Mouse (Mus musculus) frontal cortex, adult 2 months (tissue): ENCODE results near the gene Nmnat3. TPM values are rescaled to one million over a fixed set of nuclear protein-coding genes. Genes with fewer than 3 reads are reported as not detected.

ENCODE experiments used
- DNase-seq, 2 experiments: peaks; one replicate each; pipeline ENCODE4 v3.0.0; 2022; ENCODE audit warnings: low spot score in 1 of 2; ENCODE audit errors: extremely low spot score in 1 of 2
- polyA plus RNA-seq: library from polyadenylated mRNA; depleted of rRNA; stranded (reverse); fragments of >200 nt; gene quantifications from 2 replicates; pipeline ENCODE4 v1.2.3, GENCODE M21; 2012

Gene Nmnat3
- polyA plus RNA-seq, 1 experiment, result 3.3 TPM

- no peak for DNase-seq
Measured at GRCm38 (mm10) chr9:98311316-98311965, 24.2 kb downstream of the Nmnat3 start.

DNA sequence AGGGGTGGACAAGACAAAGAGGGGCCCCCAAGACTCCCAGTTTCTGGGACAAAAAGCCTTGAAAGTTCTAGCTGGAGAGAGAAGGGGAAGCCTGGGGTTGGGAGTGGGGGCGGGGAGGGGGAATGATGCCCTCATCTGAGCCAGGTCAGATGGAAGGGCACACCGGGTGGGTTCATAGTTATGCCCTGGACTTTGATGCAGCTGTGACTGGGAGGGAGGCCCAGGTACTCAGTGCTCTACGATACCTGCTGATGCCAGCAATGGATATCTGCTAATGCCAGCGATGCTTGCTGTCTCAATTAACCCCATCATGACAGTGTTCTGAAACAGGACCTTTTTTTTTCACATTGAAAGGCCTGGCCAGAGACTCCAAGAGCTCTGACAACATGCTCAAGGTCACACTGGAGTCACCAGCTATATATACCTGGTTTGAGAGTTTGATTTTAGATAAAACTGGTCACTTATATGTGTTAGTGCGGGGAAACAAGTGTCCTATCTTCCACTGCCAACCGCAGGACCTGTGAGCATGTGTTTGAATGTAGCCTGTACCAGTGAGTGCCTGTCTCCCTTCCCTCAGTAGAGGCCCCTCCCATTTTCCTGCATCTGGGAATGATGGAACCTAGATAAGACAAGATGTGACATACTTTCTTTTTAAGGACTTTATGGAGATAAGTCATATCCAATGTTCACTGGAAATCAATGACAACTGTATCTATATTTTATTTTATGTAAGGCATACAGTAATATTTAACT, 25.6 kb downstream of the Nmnat3 start:
- no peak for DNase-seq

- DNase-seq, result no peak
Measured at GRCm38 (mm10) chr9:98313587-98313986, 26.4 kb downstream of the Nmnat3 start.

GRCm38 (mm10) chr9:98314059-98314650, 26.9 kb downstream of the Nmnat3 start:
- no peak for DNase-seq

DNA sequence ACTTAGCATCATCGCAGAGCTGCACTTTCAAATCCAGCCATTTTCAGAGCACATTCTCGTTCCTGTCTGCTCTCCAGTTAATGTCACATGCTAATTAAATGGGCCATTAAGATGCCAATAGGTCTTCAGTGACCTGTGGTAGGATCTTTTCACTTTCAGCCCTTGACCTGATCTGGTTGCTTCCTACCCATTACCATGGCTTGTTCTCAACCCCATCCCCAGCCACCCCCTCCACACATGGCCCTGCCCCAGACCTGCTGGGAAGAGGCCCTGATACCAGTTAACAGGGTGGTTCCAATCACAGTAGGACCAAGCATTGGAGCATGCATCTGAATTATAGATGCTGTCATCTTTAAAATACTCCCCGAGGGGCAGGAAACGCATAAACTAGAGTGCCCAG, 30.7 kb downstream of the Nmnat3 start:
- no peak for DNase-seq

DNA sequence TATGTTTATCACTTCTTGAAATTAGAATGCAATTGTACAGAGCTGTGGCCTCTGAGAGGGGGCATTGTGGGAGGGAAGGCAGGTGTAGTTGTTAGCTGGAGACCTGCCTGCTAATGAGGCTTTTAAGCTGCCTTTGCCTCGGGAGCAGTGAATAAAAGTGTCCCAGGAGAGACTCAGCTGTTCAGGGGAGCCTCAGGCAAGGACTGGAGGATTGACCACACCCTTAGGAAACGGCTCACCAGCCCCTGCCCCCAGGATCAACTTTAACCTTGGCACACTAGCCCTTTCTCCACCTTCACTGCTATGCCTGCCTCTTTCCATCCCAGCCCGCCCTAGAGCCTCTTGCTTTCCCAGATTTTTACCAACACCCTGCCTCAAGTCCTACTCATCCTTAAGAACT, 31.6 kb downstream of the Nmnat3 start:
- no peak for DNase-seq

- no peak for DNase-seq
Measured at GRCm38 (mm10) chr9:98320785-98321184, 33.5 kb downstream of the Nmnat3 start.

GRCm38 (mm10) chr9:98326088-98326487, 38.9 kb downstream of the Nmnat3 start:
- DNase-seq, result peak in 1 of 2 experiments; percentile 26

DNA sequence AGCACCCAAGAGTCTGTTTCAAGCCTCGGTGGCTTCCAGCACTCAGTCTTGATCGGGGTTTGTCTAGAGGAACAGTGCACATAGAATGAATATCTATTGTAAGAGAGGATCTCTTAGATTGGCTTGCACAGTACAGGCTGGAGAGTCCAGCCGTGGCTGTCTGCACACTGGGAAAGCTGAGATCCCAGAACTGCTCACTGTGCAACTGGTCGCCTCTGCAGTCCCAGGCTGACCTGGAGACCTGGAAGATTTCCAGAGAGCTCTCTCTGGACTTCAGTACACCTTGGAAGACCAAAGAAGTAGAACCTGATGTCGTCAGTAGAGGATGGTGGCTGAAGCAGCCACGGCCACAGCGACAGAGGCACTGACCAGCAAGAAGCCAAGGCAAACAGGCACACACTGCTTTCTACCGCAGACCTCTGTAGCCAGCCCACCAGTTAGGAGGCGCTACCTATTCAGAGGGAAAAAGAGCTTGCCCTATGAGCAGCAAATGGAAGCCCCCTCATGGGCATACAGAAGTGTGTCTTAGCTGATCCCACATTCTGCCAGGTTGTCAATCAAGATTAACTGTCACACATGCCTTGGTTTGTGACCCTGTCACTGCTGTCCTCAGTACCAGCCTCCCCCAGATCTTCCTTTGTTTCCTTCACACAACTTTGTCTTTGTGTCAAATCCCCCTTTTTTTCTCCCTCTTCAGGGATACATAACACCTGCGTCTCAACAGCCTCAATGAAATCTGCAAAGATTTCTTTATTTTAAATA, 41.4 kb downstream of the Nmnat3 start:
- DNase-seq, result no peak

- peak; percentile 37 to 68 for DNase-seq
Measured at GRCm38 (mm10) chr9:98329274-98330105, 42.3 kb downstream of the Nmnat3 start.

GRCm38 (mm10) chr9:98333219-98333754, 46.1 kb downstream of the Nmnat3 start:
- DNase-seq, result no peak

- peak; percentile 38 to 72 for DNase-seq
Measured at GRCm38 (mm10) chr9:98337881-98338769, 50.9 kb downstream of the Nmnat3 start.

DNA sequence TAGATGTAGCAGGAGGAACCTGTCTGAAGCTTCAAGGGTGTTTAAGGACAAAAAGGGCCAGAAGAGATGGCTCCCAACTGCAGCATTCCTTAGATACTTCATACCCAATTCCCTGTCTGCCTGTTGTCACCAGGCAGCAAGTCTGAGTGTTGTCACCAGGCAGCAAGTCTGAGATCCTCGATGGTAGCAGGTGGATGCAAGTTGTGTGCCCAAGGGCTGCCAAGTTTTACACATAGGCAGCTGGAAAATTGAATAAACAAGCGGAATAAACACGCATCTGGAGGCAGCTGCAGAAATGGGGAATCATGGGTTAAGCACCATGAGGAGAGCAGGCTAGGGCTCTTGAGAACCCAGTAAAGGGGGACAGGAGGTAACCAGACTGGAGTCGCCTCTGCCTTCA, 52.7 kb downstream of the Nmnat3 start:
- DNase-seq, result no peak

DNA sequence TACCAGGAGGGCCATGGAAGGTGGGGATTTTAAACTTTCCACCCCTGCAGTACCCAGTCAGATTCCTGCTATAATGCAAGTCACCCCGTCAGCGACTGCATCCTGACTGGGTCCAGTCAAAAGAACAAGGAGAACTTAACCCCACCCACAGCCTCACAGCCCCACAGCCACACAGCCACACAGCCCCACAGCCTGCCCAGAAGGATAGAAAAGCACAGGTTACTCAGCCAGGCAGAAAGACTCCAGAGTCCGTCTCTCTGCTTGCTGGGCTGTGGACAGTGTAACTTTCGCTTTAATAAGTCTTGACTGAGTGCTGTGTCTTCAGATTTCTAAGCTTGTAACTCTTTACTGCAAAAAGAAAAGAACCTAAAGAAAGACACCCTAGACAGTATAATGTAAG, 53.2 kb downstream of the Nmnat3 start:
- DNase-seq, result no peak

DNA sequence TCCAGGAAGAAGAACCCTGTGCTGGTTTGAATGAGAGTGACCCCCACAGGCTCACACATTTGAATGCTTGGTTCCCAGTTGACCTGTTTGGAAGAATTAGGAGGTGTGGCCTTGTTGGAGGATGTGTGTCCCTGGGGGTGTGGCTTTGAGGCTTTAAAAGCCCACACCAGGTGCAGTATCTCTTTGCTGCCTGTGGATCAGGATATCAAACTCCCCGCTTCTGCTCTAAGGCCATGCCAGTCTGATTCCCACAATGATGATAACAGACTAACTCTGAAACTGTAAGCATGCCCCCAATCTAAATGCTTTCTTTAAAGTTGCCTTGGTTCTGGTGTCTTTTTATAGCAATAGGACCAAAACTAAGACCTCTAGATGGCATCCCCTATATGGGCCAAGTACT, 58.6 kb downstream of the Nmnat3 start:
- no peak for DNase-seq

DNA sequence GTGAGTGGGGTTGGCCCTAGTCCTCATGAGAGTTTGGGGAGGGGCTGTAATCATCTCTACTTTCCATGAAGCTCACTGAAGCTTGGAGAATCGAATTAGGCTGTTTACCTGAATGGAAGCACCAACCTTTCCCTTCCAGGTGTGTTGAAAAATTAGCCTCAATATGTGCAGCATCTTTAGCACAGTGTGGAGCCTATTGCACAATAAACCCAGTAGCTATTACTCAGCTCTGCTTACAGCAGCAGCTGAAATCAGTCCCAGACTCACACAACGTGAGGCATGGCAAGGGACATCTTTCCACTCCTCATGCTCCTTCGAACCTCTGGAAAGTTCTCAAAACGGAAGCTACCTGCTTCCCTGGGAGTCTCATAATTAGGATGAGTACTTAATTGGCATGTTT, 59.0 kb downstream of the Nmnat3 start:
- no peak for DNase-seq

DNA sequence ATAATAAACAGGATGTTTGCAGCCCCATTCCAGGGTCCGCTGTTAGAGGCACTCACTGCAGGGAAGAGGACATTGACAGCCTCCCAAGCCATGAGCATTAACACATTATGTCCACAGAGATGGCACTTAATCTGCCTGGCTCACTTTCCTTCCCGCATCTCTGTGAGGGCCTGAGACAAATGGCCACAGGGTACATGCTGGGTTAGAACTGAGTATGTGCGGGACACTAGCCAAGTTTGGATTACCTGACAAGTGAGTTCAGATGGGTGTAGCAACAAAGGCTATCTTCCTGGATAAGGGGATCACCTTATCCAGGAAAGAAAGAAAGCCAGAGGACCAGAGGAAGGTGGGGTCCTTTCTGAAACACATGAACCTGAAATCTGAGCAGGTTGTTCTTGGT, 59.8 kb downstream of the Nmnat3 start:
- no peak for DNase-seq

- no peak for DNase-seq
Measured at GRCm38 (mm10) chr9:98350318-98351144, 63.3 kb downstream of the Nmnat3 start.
